Mouse (Mus musculus): Measurements from ENCODE around the gene D3Ertd254e. TPM values are rescaled to one million over a fixed set of nuclear protein-coding genes. Genes with fewer than 3 reads are reported as not detected.

Gene D3Ertd254e
- total and polyA plus RNA-seq, 2 experiments from 2014 or later = 10.6 to 26.2 TPM

GRCm38 (mm10) chr3:36186510-36186909 lies 35.7 kb downstream of the D3Ertd254e start:
- H3K9ac ChIP-seq = no peak overlapping the region

GRCm38 (mm10) chr3:36189243-36189642 lies 38.4 kb downstream of the D3Ertd254e start:
- H3K4me1 ChIP-seq (ENCODE audit: insufficient read depth) = no peaks in the 10 kb centered on the region

More at GRCm38 (mm10) chr3:36186510-36186909, 35.7 kb downstream of the D3Ertd254e start:
- H3K4me1 ChIP-seq (ENCODE audit: insufficient read depth) = no peaks in the 10 kb centered on the region
- H3K9me3 ChIP-seq (ENCODE audit: low read length) = no peaks in the 10 kb centered on the region
- H3K4me3 ChIP-seq (ENCODE audit: low read depth, low read length) = no peak overlapping the region
- TF ChIP-seq CTCF (IDR thresholded peaks at IDR 0.05; ENCODE audit: low read depth) = no peak
- DNase-seq (no peak), ATAC-seq (no peak)
- no peaks in the 10 kb centered on the region for H3K36me3 ChIP-seq (ENCODE audit: insufficient read depth)
- no peak overlapping the region for H3K27ac ChIP-seq (ENCODE audit: low read depth, low read length)
- no peaks in the 10 kb centered on the region for H3K27me3 ChIP-seq (ENCODE audit: insufficient read depth, low read length)
- H3K4me2 ChIP-seq (ENCODE audit: low read depth) = no peak overlapping the region
- WGBS = 89% methylated on average over 4 of the region's 4 CpGs

GRCm38 (mm10) chr3:36201098-36201497 lies 50.3 kb downstream of the D3Ertd254e start:
- Histone ChIP-seq H3K4me3 (ENCODE audit: low read depth, low read length) (no peak overlapping the region), H3K4me1 (ENCODE audit: insufficient read depth) (no peaks in the 10 kb centered on the region), H3K36me3 (ENCODE audit: insufficient read depth) (no peaks in the 10 kb centered on the region), H3K27ac (ENCODE audit: low read depth, low read length) (no peak overlapping the region), H3K9ac (no peak overlapping the region), H3K4me2 (ENCODE audit: low read depth) (no peak overlapping the region), H3K9me3 (ENCODE audit: low read length) (no peaks in the 10 kb centered on the region), H3K27me3 (ENCODE audit: insufficient read depth, low read length) (no peaks in the 10 kb centered on the region)
- no peak for DNase-seq
- no peak for ATAC-seq
- WGBS = 32% methylated on average over 5 of the region's 5 CpGs
- no peak for TF ChIP-seq CTCF (IDR thresholded peaks at IDR 0.05; ENCODE audit: low read depth)

More at GRCm38 (mm10) chr3:36189243-36189642, 38.4 kb downstream of the D3Ertd254e start:
- 93% methylated on average over 8 of the region's 8 CpGs for WGBS
- H3K9ac ChIP-seq = no peak overlapping the region
- TF ChIP-seq CTCF (IDR thresholded peaks at IDR 0.05; ENCODE audit: low read depth) = no peak
- ATAC-seq (no peak), DNase-seq (no peak)
- H3K4me2 ChIP-seq (ENCODE audit: low read depth) = no peak overlapping the region
- H3K4me3 ChIP-seq (ENCODE audit: low read depth, low read length) = no peak overlapping the region
- no peaks in the 10 kb centered on the region for H3K27me3 ChIP-seq (ENCODE audit: insufficient read depth, low read length)
- no peak overlapping the region for H3K27ac ChIP-seq (ENCODE audit: low read depth, low read length)
- H3K36me3 ChIP-seq (ENCODE audit: insufficient read depth) = no peaks in the 10 kb centered on the region
- no peaks in the 10 kb centered on the region for H3K9me3 ChIP-seq (ENCODE audit: low read length)

GRCm38 (mm10) chr3:36202932-36203331 lies 52.1 kb downstream of the D3Ertd254e start:
- Histone ChIP-seq H3K9me3 (ENCODE audit: low read length) (no peaks in the 10 kb centered on the region), H3K4me1 (ENCODE audit: insufficient read depth) (no peaks in the 10 kb centered on the region), H3K4me3 (ENCODE audit: low read depth, low read length) (no peak overlapping the region), H3K36me3 (ENCODE audit: insufficient read depth) (no peaks in the 10 kb centered on the region), H3K27ac (ENCODE audit: low read depth, low read length) (no peak overlapping the region), H3K27me3 (ENCODE audit: insufficient read depth, low read length) (no peaks in the 10 kb centered on the region), H3K4me2 (ENCODE audit: low read depth) (no peak overlapping the region), H3K9ac (no peak overlapping the region)
- ATAC-seq (peak; percentile 93), DNase-seq (peak; percentile 41)
- 59% methylated on average over 7 of the region's 7 CpGs for WGBS
- no peak for TF ChIP-seq CTCF (IDR thresholded peaks at IDR 0.05; ENCODE audit: low read depth)

- Histone ChIP-seq H3K27ac (ENCODE audit: low read depth, low read length) (no peak overlapping the region), H3K4me3 (ENCODE audit: low read depth, low read length) (no peak overlapping the region), H3K36me3 (ENCODE audit: insufficient read depth) (no peaks in the 10 kb centered on the region), H3K4me1 (ENCODE audit: insufficient read depth) (no peaks in the 10 kb centered on the region), H3K27me3 (ENCODE audit: insufficient read depth, low read length) (no peaks in the 10 kb centered on the region), H3K9me3 (ENCODE audit: low read length) (no peaks in the 10 kb centered on the region), H3K9ac (no peak overlapping the region), H3K4me2 (ENCODE audit: low read depth) (no peak overlapping the region)
- no peak for TF ChIP-seq CTCF (IDR thresholded peaks at IDR 0.05; ENCODE audit: low read depth)
- no peak for DNase-seq
- 60% methylated on average over 19 of the region's 19 CpGs for WGBS
- no peak for ATAC-seq
Measured at GRCm38 (mm10) chr3:36207520-36208264, 56.9 kb downstream of the D3Ertd254e start.

- no peak overlapping the region for H3K4me3 ChIP-seq (ENCODE audit: low read depth, low read length)
- no peaks in the 10 kb centered on the region for H3K9me3 ChIP-seq (ENCODE audit: low read length)
- no peak overlapping the region for H3K4me2 ChIP-seq (ENCODE audit: low read depth)
- 46% methylated on average over 11 of the region's 11 CpGs for WGBS
- no peaks in the 10 kb centered on the region for H3K36me3 ChIP-seq (ENCODE audit: insufficient read depth)
- DNase-seq = peak; percentile 84
- peak; percentile 81 for ATAC-seq
- H3K9ac ChIP-seq = no peak overlapping the region
- TF ChIP-seq CTCF (IDR thresholded peaks at IDR 0.05; ENCODE audit: low read depth) = peak; percentile 68
- no peaks in the 10 kb centered on the region for H3K27me3 ChIP-seq (ENCODE audit: insufficient read depth, low read length)
- no peaks in the 10 kb centered on the region for H3K4me1 ChIP-seq (ENCODE audit: insufficient read depth)
- H3K27ac ChIP-seq (ENCODE audit: low read depth, low read length) = no peak overlapping the region
Measured at GRCm38 (mm10) chr3:36209776-36210555, 59.1 kb downstream of the D3Ertd254e start.

GRCm38 (mm10) chr3:36210939-36211338 lies 60.1 kb downstream of the D3Ertd254e start:
- Histone ChIP-seq H3K36me3 (ENCODE audit: insufficient read depth) (no peaks in the 10 kb centered on the region), H3K9ac (no peak overlapping the region), H3K27me3 (ENCODE audit: insufficient read depth, low read length) (no peaks in the 10 kb centered on the region), H3K4me2 (ENCODE audit: low read depth) (no peak overlapping the region), H3K27ac (ENCODE audit: low read depth, low read length) (no peak overlapping the region), H3K4me1 (ENCODE audit: insufficient read depth) (no peaks in the 10 kb centered on the region), H3K4me3 (ENCODE audit: low read depth, low read length) (no peak overlapping the region), H3K9me3 (ENCODE audit: low read length) (no peaks in the 10 kb centered on the region)
- TF ChIP-seq CTCF (IDR thresholded peaks at IDR 0.05; ENCODE audit: low read depth) = no peak
- DNase-seq = no peak
- no peak for ATAC-seq
- WGBS = 31% methylated on average over 2 of the region's 2 CpGs

Data from forebrain, postnatal 0 days (tissue).